Mouse (Mus musculus) spleen, adult 2 months (tissue): ENCODE measurements around the gene Ddx52.

ENCODE experiments used
- CTCF ChIP-seq: fragments of 200-500 bp; IDR thresholded peaks from 2 replicates; pipeline ENCODE4 v1.5.1; 2011; ENCODE audit warnings: mild to moderate bottlenecking, inconsistent platforms; ENCODE audit not compliant: insufficient read depth, insufficient read length, insufficient replicate concordance; ENCODE audit errors: extremely low read depth
- POLR2A ChIP-seq: fragments of 200-500 bp; IDR thresholded peaks from 2 replicates; pipeline ENCODE4 v1.6.1; 2011; ENCODE audit warnings: low read depth, low read length, inconsistent platforms

- TF ChIP-seq CTCF (no peak), POLR2A (no peak)
These were observed 69.2 kb downstream of the Ddx52 start for GRCm38 (mm10) chr11:84011050-84011449.
